Mouse (Mus musculus) hindbrain, embryonic 16.5 days (tissue): Measurements from ENCODE around the gene Ngrn. TPM values are rescaled to one million over a fixed set of nuclear protein-coding genes. Genes with fewer than 3 reads are reported as not detected.

ENCODE experiments used
- ATAC-seq: fragments of 200-750 bp; cut with Nextera tagmentation; 2 replicates; pipeline ENCODE4 v1.8.0; 2017; ENCODE audit warnings: moderate TSS enrichment, moderate library complexity
- H3K27ac ChIP-seq: fragments of 300-500 bp; sonication (generic); 2 replicates; pipeline ENCODE4 v1.5.1; 2014; ENCODE audit warnings: low read depth, mild to moderate bottlenecking, control low read depth, low read length, moderate library complexity
- H3K27me3 ChIP-seq: fragments of 300-500 bp; sonication (generic); replicated peaks from 2 replicates; pipeline ENCODE4 v1.6.1; 2014; ENCODE audit warnings: low read length; ENCODE audit not compliant: control insufficient read depth, insufficient read depth
- H3K36me3 ChIP-seq: fragments of 300-500 bp; sonication (generic); 2 replicates; pipeline ENCODE4 v1.6.1; 2014; ENCODE audit warnings: mild to moderate bottlenecking, low read length, moderate library complexity, mixed read lengths; ENCODE audit not compliant: control insufficient read depth, insufficient read depth
- H3K4me1 ChIP-seq: fragments of 300-500 bp; sonication (generic); 2 replicates; pipeline ENCODE4 v1.6.1; 2014; ENCODE audit warnings: low read depth, low read length; ENCODE audit not compliant: control insufficient read depth, insufficient read depth
- H3K4me2 ChIP-seq: fragments of 300-500 bp; sonication (generic); 2 replicates; pipeline ENCODE4 v1.6.1; 2014; ENCODE audit warnings: mild to moderate bottlenecking, low read length, control low read depth, moderate library complexity
- H3K4me3 ChIP-seq: fragments of 300-500 bp; sonication (generic); 2 replicates; pipeline ENCODE4 v1.5.1; 2014; ENCODE audit warnings: mild to moderate bottlenecking, low read length, control low read depth, moderate library complexity
- H3K9ac ChIP-seq: fragments of 300-500 bp; sonication (generic); 2 replicates; pipeline ENCODE4 v1.6.1; 2014; ENCODE audit warnings: low read depth, mild to moderate bottlenecking, control low read depth, low read length, moderate library complexity
- H3K9me3 ChIP-seq: fragments of 300-500 bp; sonication (generic); 2 replicates; pipeline ENCODE4 v1.6.1; 2014; ENCODE audit warnings: mild to moderate bottlenecking, low read length, moderate library complexity; ENCODE audit not compliant: control insufficient read depth
- WGBS: fragments of 180-500 bp; shearing (Covaris S2); extraction: QIAGEN DNeasy Blood & Tissue Kit; methylation state at CpG from one replicate; pipeline ENCODE4 v1.1.7; 2014; 5-methylcytosine and 5-hydroxymethylcytosine counted together
- polyA plus RNA-seq: library from polyadenylated mRNA; unstranded; fragments of >200 nt; fragmentation: Nextera tagmentation; extraction: Ambion mirVana; gene quantifications from 2 replicates; pipeline ENCODE4 v1.2.1, GENCODE M21; 2015

Gene Ngrn
- polyA plus RNA-seq, 1 experiment from 2014 or later, result 75.9 TPM

- Histone ChIP-seq H3K36me3 (peaks cover 51% of the 10 kb centered on the region), H3K27ac (no peak overlapping the region), H3K27me3 (no peaks in the 10 kb centered on the region), H3K4me1 (peaks cover 19% of the 10 kb centered on the region), H3K9ac (no peak overlapping the region), H3K4me2 (no peak overlapping the region), H3K9me3 (peaks cover 10% of the 10 kb centered on the region), H3K4me3 (no peak overlapping the region)
- 98% methylated on average over 2 of the region's 2 CpGs for WGBS
- no peak for ATAC-seq
These were observed 12.4 kb downstream of the Ngrn start for GRCm38 (mm10) chr7:80273456-80273855.

- no peak overlapping the region for H3K4me3 ChIP-seq
- H3K4me1 ChIP-seq, result no peaks in the 10 kb centered on the region
- WGBS, result 98% methylated on average over 4 of the region's 4 CpGs
- peaks cover 10% of the 10 kb centered on the region for H3K9me3 ChIP-seq
- H3K9ac ChIP-seq, result no peak overlapping the region
- no peaks in the 10 kb centered on the region for H3K27me3 ChIP-seq
- ATAC-seq, result no peak
- no peak overlapping the region for H3K27ac ChIP-seq
- H3K36me3 ChIP-seq, result peaks cover 63% of the 10 kb centered on the region
- H3K4me2 ChIP-seq, result no peak overlapping the region
These were observed 15.4 kb downstream of the Ngrn start for GRCm38 (mm10) chr7:80276374-80276773.

GRCm38 (mm10) chr7:80280032-80280431 is 19.0 kb downstream of the Ngrn start:
- H3K36me3 ChIP-seq, result peaks cover 58% of the 10 kb centered on the region

GRCm38 (mm10) chr7:80280998-80281397 is 20.0 kb downstream of the Ngrn start:
- H3K9ac ChIP-seq, result no peak overlapping the region
- no peak overlapping the region for H3K27ac ChIP-seq
- peaks cover 60% of the 10 kb centered on the region for H3K36me3 ChIP-seq
- H3K9me3 ChIP-seq, result no peaks in the 10 kb centered on the region
- 88% methylated on average over 2 of the region's 2 CpGs for WGBS
- no peak overlapping the region for H3K4me2 ChIP-seq
- H3K4me3 ChIP-seq, result no peak overlapping the region
- H3K4me1 ChIP-seq, result no peaks in the 10 kb centered on the region
- ATAC-seq, result no peak
- no peaks in the 10 kb centered on the region for H3K27me3 ChIP-seq

More at GRCm38 (mm10) chr7:80280032-80280431, 19.0 kb downstream of the Ngrn start:
- H3K9ac ChIP-seq, result no peak overlapping the region
- H3K4me3 ChIP-seq, result no peak overlapping the region
- H3K4me1 ChIP-seq, result no peaks in the 10 kb centered on the region
- WGBS, result 89% methylated on average over 10 of the region's 10 CpGs
- peaks cover 3% of the 10 kb centered on the region for H3K9me3 ChIP-seq
- ATAC-seq, result no peak
- H3K4me2 ChIP-seq, result no peak overlapping the region
- H3K27me3 ChIP-seq, result no peaks in the 10 kb centered on the region
- no peak overlapping the region for H3K27ac ChIP-seq

GRCm38 (mm10) chr7:80281646-80282045 is 20.6 kb downstream of the Ngrn start:
- H3K4me2 ChIP-seq, result no peak overlapping the region
- peaks cover 57% of the 10 kb centered on the region for H3K36me3 ChIP-seq
- whole genome bisulfite sequencing, result 90% methylated on average over 3 of the region's 3 CpGs
- H3K27ac ChIP-seq, result no peak overlapping the region
- H3K9ac ChIP-seq, result no peak overlapping the region
- ATAC-seq, result no peak
- H3K27me3 ChIP-seq, result no peaks in the 10 kb centered on the region
- no peak overlapping the region for H3K4me3 ChIP-seq
- no peaks in the 10 kb centered on the region for H3K4me1 ChIP-seq
- no peaks in the 10 kb centered on the region for H3K9me3 ChIP-seq

GRCm38 (mm10) chr7:80283226-80283918 is 22.4 kb downstream of the Ngrn start:
- WGBS, result 93% methylated on average over 3 of the region's 3 CpGs
- Histone ChIP-seq H3K27ac (no peak overlapping the region), H3K4me3 (no peak overlapping the region), H3K4me1 (no peaks in the 10 kb centered on the region), H3K36me3 (peaks cover 56% of the 10 kb centered on the region), H3K9me3 (no peaks in the 10 kb centered on the region), H3K9ac (no peak overlapping the region), H3K4me2 (no peak overlapping the region), H3K27me3 (no peaks in the 10 kb centered on the region)
- no peak for ATAC-seq

GRCm38 (mm10) chr7:80284391-80284790 is 23.4 kb downstream of the Ngrn start:
- no peak overlapping the region for H3K9ac ChIP-seq
- H3K27me3 ChIP-seq, result no peaks in the 10 kb centered on the region
- no peak overlapping the region for H3K27ac ChIP-seq
- 94% methylated on average over 5 of the region's 5 CpGs for WGBS
- no peaks in the 10 kb centered on the region for H3K9me3 ChIP-seq
- H3K4me1 ChIP-seq, result no peaks in the 10 kb centered on the region
- ATAC-seq, result no peak
- no peak overlapping the region for H3K4me2 ChIP-seq
- peaks cover 53% of the 10 kb centered on the region for H3K36me3 ChIP-seq
- H3K4me3 ChIP-seq, result no peak overlapping the region

GRCm38 (mm10) chr7:80285725-80286124 is 24.7 kb downstream of the Ngrn start:
- Histone ChIP-seq H3K9ac (no peak overlapping the region), H3K27ac (no peak overlapping the region), H3K9me3 (no peaks in the 10 kb centered on the region), H3K4me3 (no peak overlapping the region), H3K4me1 (no peaks in the 10 kb centered on the region), H3K27me3 (no peaks in the 10 kb centered on the region), H3K4me2 (no peak overlapping the region), H3K36me3 (peaks cover 50% of the 10 kb centered on the region)
- 98% methylated on average over 6 of the region's 6 CpGs for WGBS
- ATAC-seq, result no peak

GRCm38 (mm10) chr7:80287736-80288135 is 26.7 kb downstream of the Ngrn start:
- no peak overlapping the region for H3K4me2 ChIP-seq
- no peak overlapping the region for H3K9ac ChIP-seq
- H3K4me1 ChIP-seq, result no peaks in the 10 kb centered on the region
- H3K27ac ChIP-seq, result no peak overlapping the region
- ATAC-seq, result no peak
- no peaks in the 10 kb centered on the region for H3K9me3 ChIP-seq
- 87% methylated on average over 10 of the region's 10 CpGs for WGBS
- H3K27me3 ChIP-seq, result no peaks in the 10 kb centered on the region
- H3K36me3 ChIP-seq, result peaks cover 52% of the 10 kb centered on the region
- no peak overlapping the region for H3K4me3 ChIP-seq
